Comparison of ENCODE assay signal across 9 mouse cellular contexts in the genomic region with DNA sequence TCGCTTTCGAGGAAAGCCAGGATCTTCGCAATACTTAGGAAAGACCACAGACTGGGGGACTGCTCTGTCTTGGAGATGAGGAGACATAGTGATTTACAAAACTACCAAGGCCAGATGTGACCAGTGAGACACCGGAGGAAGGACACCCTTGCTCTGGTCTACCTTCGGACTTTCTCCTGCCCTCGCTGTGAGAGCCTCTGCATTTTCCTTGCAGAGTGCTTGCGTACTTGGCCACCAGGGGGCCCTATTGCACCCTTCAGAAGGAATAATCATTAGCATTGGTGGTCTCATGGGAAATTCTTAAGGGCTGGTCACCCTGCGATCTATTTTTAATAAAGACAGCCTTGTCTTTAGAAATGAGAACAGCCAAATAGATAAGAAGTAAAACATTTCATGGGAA.
A peak's percentile ranks its signal among the peaks of the same experiment; 100 is the strongest.
DNase-seq lines count a peak whose midpoint lies in the region; ATAC-seq and TF ChIP-seq lines count a peak whose summit lies in the region.
"Had no signal": no experiment of that assay in that cellular context is flagged by ENCODE, and none has a peak within 500 bp of the region (broad histone marks: within the 10 kb centered on the region; RNA-seq: fewer than 3 reads in every experiment).

No protein-coding gene starts in this region.

- H3K4me2 ChIP-seq in forebrain, embryonic 11.5 days (ENCODE audit: low read depth, low read length, severe bottlenecking): no peak overlapping the region
- H3K4me2 ChIP-seq: limb, embryonic 13.5 days had no signal

- no peaks in the 10 kb centered on the region; the same call in 1 of the 2 replicates for H3K36me3 ChIP-seq in ES-E14 (ENCODE audit: control insufficient read depth, insufficient read depth, low read length, poor library complexity, severe bottlenecking)
- H3K36me3 ChIP-seq in forebrain, embryonic 11.5 days (ENCODE audit: control insufficient read depth, insufficient read depth, low read length): no peaks in the 10 kb centered on the region
- H3K36me3 ChIP-seq: limb, embryonic 13.5 days had no signal

- H3K4me3 ChIP-seq in ES-E14 (ENCODE audit: insufficient read depth in 1 of 2, low read depth in 1 of 2, low read length in 2 of 2, poor library complexity in 1 of 2, severe bottlenecking in 1 of 2): no peak overlapping the region
- no peak overlapping the region for H3K4me3 ChIP-seq in forebrain, embryonic 11.5 days (ENCODE audit: low read depth, low read length)
- H3K4me3 ChIP-seq: limb, embryonic 13.5 days had no signal

- 46% methylated on average over 8 of the region's 8 CpGs for WGBS in forebrain, embryonic 11.5 days

- in situ Hi-C loops in ES-E14 (cut with MboI; ENCODE audit: low sequenced_read_pairs in 2 of 2, unreplicated experiment in 2 of 2): no loop called here

- no peaks in the 10 kb centered on the region for H3K4me1 ChIP-seq in ES-E14 (ENCODE audit: control insufficient read depth in 2 of 2, insufficient read depth in 2 of 2, low read length in 2 of 2, poor library complexity in 1 of 2)
- H3K4me1 ChIP-seq in forebrain, embryonic 11.5 days (replicated peaks; ENCODE audit: control insufficient read depth, insufficient read depth, low read length): no peaks in the 10 kb centered on the region
- H3K4me1 ChIP-seq: limb, embryonic 13.5 days had no signal

- H3K27ac ChIP-seq in ES-E14 (ENCODE audit: insufficient read depth, low read depth, low read length, poor library complexity, severe bottlenecking): no peak overlapping the region
- no peak overlapping the region for H3K27ac ChIP-seq in forebrain, embryonic 11.5 days (ENCODE audit: low read depth, low read length)
- H3K27ac ChIP-seq: limb, embryonic 13.5 days had no signal

- ATAC-seq in forebrain, embryonic 11.5 days (replicated peaks; ENCODE audit: low FRiP score): 0 out of 2 replicates have a peak, but pooled peaks have one; percentile 27
- no peak for ATAC-seq in erythroblast, adult 5-6 weeks (replicated peaks; ENCODE audit: low FRiP score, poor library complexity, severe bottlenecking)

- no peaks in the 10 kb centered on the region for H3K9me3 ChIP-seq in ES-E14 (ENCODE audit: control insufficient read depth, insufficient read depth, low read depth, low read length)
- H3K9me3 ChIP-seq in forebrain, embryonic 11.5 days (ENCODE audit: control insufficient read depth, low read length): no peaks in the 10 kb centered on the region
- H3K9me3 ChIP-seq: limb, embryonic 13.5 days had no signal

- peak; percentile 43 for DNase-seq in ES-E14 (ENCODE audit: low read depth, low spot score)
- peak; percentile 44 to 69 for DNase-seq in adrenal gland, postnatal 36 days
- peak; percentile 76 for DNase-seq in forebrain, embryonic 11.5 days (ENCODE audit: low spot score)
- peak; percentile 81 for DNase-seq in heart, postnatal 4 days
- DNase-seq in layer of hippocampus, adult 9-11 months: peak; percentile 34
- peak; percentile 46 to 70 for DNase-seq in lung, postnatal 4 days
- DNase-seq in right cerebral cortex, postnatal 14 days: peak; percentile 88

- no peak overlapping the region for H3K9ac ChIP-seq in ES-E14 (ENCODE audit: insufficient read depth, low read depth, low read length, poor library complexity, severe bottlenecking)
- H3K9ac ChIP-seq in forebrain, embryonic 11.5 days (ENCODE audit: low read length): no peak overlapping the region
- H3K9ac ChIP-seq: limb, embryonic 13.5 days had no signal

- no peaks in the 10 kb centered on the region for H3K27me3 ChIP-seq in forebrain, embryonic 11.5 days (ENCODE audit: control insufficient read depth, insufficient read depth, low read length)
- H3K27me3 ChIP-seq: limb, embryonic 13.5 days had no signal

TF ChIP-seq in ES-E14, 5 proteins besides CTCF, POLR2A, EP300 and RAD21:
- TF ChIP-seq HCFC1 (IDR thresholded peaks at IDR 0.05; ENCODE audit: borderline replicate concordance, insufficient read depth, low read length): no peak
- TF ChIP-seq ZNF384 (IDR thresholded peaks at IDR 0.05; ENCODE audit: low read depth, low read length): no peak
- TF ChIP-seq CHD2 (IDR thresholded peaks at IDR 0.05; ENCODE audit: low read depth, low read length): no peak
- peak; percentile 87 for TF ChIP-seq ZC3H11A (IDR thresholded peaks at IDR 0.05; ENCODE audit: borderline replicate concordance, low read depth, low read length)

Comparison
In these comparisons a context has a peak if more than half of its experiments do, and no peak if none do; other contexts are left out.
1. DNase-seq: peak in every context shown above with its lines; median percentile 88 in right cerebral cortex, postnatal 14 days; 81 in heart, postnatal 4 days; 76 in forebrain, embryonic 11.5 days; 58 in lung, postnatal 4 days; 56 in adrenal gland, postnatal 36 days; 43 in ES-E14; 34 in layer of hippocampus, adult 9-11 months.